Mouse (Mus musculus) neutrophil, adult 59 days (primary cell): ENCODE data around the gene Ifi207. TPM values are rescaled to one million over a fixed set of nuclear protein-coding genes. Genes with fewer than 3 reads are reported as not detected.

ENCODE experiments used
- total RNA-seq, 2 experiments: library from RNA; stranded (reverse); gene quantifications; 1 replicate in 1 of 2; 2 replicates in 1 of 2; pipeline ENCODE4 v1.2.4; 2023

Gene Ifi207
- 10 to 100 TPM; 17.3 to 21.6 TPM for total RNA-seq

GRCm38 (mm10) chr1:173741656-173742055 lies at the start of gene Ifi207:
TSS of gene Ifi207 (minus strand) at chr1:173741747.

GRCm38 (mm10) chr1:173766848-173767617 lies 25.5 kb upstream of the Ifi207 start, which contains the start of gene Ifi204:
TSS of gene Ifi204 (minus strand) at chr1:173766943.

GRCm38 (mm10) chr1:173673458-173674097 lies 68.0 kb downstream of the Ifi207 start, which contains the start of gene Ifi208:
TSS of gene Ifi208 (plus strand) at chr1:173673675.

Other genes starting within 250 kb of the Ifi207 start
- gene Ifi214, start 205.8 kb downstream of the Ifi207 start, total RNA-seq: under 1 TPM; 0.24 to 0.51 TPM
- gene Ifi213, start 142.5 kb downstream of the Ifi207 start, total RNA-seq: 1 to 10 TPM; 3.6 to 4.2 TPM
- 10 to 100 TPM; 28.4 to 38.0 TPM for gene Ifi209, start 110.8 kb downstream of the Ifi207 start, total RNA-seq
- under 1 TPM; 0.40 to 0.42 TPM for gene Ifi208, start 68.1 kb downstream of the Ifi207 start, total RNA-seq
- gene Ifi204, start 25.2 kb upstream of the Ifi207 start, total RNA-seq: 10 to 100 TPM; 30.6 to 34.3 TPM
- 10 to 100 TPM; 16.9 to 21.0 TPM for gene Ifi211, start 171.3 kb upstream of the Ifi207 start, total RNA-seq
- 10 to 100 TPM; 46.7 to 63.9 TPM for gene Mndal, start 200.7 kb upstream of the Ifi207 start, total RNA-seq
- 10 to 100 TPM; 27.7 to 44.0 TPM for gene Ifi203, start 200.9 kb upstream of the Ifi207 start, total RNA-seq
- not detected for gene Ifi202b, start 241.0 kb upstream of the Ifi207 start, total RNA-seq